Mouse (Mus musculus) cerebellum, adult 11 months (tissue): Measurements from ENCODE around the gene Skap1.
A peak's percentile ranks its signal among the peaks of the same experiment; 100 is the strongest.

Source experiments
- DNase-seq: peaks from one replicate; pipeline ENCODE4 v3.0.0; 2022

Skap1 gene

DNA sequence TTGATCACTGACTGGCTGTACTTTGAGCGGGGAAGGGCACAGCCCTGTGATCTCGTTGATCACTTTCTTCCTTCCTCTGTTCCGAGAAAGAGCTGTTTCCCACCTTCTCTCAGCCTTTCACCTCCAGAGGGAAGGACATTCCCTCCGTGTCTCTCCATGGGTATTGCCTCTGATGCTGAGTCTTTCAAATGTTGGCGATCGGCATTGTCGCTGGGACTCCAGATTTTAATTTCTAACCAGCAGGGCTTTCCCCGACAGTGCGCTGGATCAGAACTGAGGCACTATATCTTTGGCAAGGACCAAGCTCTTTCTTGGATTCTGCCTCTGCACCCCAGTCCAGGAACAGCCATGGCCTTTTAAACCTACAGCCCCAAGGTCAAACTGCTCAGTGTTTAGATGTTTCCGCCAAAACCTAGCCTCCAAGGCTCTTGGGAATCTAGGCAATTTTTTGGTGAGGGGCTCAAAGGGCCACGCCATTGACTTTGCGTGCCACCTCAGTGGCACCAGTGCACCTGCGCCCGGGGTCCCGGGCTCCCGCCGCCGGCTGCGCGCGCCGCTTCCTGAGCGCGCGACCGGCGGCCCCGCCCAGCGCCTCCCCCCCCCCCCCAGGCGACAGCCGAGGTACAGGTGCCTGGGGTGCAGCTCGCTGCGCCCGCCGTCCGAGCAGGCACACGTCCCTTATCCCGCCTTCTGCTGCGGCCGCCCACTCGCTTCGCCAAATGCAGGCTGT, at the start of gene Skap1:
TSS of gene Skap1 (plus strand) at position 608 of the 730 bp plus-strand sequence.
- no peak for DNase-seq

DNA sequence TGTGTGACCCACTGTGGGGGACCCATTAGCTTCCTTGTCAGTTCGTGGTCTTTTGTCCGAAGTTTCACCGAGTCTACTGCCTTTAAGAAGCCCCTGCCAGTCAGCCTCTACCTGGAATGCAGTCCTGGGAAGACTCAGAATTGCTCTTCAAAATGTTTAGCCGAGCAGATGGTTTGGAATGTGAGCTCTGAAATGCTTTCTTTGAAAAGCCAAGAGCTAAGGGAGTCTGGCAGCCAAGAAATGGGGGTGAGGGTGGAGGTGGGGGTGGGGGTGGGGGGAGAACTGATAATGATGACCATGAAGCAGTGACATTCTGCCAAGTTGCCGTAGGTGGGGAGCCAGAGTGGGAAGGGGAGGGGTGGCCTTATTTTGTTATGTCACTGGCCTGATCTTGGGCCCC, 43.3 kb upstream of the Skap1 start:
- DNase-seq = no peak

DNA sequence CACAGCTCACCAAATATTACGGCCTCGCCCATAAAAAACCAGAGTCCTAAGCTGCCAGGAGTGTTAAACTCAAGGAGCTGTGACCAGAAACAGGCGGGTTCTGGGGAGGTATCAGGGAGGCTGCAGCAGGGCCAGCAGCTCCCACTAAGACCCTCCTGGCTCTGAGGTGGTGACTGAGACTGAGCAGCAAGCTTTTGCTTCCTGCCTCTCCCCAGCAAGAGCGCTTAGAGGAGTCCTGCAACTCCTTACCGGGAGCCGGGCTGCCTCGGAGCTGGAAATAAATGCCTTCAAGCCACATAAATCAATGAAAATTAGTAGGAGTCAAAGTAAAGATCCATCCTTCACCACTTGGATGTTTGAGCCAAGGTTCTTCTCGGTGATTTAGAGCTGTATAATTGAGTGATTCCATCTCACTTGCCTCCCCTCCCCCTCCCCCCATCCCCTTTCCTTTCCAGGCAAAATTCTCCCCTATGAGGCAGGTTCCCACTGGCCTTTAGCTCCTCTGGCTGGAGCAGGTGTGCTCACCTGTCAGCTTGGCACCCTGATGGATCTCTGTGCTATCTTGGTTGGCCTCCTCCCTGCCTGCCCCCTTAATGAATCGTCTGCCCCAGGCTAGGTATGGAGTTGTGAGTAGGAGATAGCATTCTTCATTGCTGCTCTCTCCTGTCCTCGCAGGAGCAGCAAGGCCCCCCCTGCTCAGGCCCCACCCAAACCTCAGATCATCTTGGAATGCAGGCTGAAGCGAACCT, 42.7 kb upstream of the Skap1 start:
- DNase-seq = no peak

DNA sequence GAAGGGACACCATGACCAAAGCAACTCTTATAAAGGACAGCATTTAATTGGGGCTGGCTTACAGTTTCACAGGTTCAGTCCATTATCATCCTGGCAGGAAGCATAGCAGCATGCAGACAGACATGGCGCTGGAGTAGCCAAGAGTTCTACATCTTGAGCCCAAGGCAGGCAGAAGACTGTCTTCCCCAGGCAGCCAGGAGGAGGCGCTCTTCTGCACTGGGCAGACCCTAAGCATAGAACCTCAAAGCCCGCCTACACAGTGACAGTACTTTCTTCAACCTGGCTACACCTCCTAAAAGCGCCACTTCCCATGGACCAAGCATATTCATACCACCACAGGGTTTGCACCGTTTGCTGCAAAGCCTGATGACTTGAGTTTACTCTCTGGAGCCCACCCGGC, 39.2 kb upstream of the Skap1 start:
- no peak for DNase-seq

DNA sequence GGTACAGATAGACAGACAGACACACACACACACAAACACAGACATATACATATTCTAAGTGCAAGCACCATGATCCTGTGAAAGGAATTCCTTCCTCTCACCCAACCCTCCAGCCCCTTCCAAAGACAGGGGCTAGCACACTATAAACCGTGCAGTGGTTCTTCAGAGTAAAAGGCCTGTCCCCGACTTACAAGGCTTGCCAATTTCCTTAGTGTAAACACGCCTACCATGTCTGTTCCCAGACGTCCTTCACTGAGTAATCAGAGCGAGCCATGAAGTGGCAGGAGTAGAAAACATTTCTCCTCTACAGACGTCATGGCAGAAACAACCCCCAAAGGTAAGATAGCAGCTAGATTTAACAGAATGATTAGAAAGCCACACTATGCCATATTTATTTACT, 38.2 kb upstream of the Skap1 start:
- DNase-seq = no peak

DNA sequence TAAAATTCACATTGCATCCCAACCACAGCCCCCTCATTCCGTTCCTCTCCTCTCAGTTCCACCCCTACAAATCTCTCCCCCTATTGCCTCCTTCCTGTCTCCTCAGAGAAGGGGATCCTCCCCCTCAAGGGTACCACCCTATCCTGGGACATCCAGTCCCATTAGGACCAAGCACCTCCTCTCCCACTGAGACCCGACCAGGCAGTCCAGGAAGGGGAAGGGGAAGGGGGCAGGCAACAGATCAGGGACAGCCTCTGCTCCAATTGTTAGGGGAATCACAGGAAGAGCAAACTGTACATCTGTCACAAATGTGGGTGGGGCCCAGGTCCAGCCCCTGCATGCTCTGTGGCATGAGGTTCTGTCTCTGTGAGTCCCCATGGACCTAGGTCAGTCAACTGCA, 37.6 kb upstream of the Skap1 start:
- DNase-seq = no peak

DNA sequence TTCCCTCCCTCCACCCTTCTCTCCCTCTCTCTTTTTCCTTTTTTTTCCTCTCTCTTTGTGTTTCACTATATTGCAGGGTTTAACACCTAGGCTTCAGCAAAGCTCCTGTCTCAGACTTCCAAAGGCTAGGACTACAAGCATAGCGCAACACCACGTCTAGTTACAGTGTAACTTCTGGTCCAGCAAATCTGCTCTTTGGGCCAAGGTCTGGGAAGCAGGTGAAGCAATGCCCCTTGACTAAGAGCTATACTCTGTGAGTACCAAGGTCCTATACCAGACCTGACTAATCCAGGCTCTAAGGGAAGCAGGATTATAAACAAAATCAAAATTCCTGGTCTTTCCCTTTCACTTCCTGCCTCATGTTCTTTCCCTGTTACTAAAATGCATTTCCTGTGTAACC, 35.3 kb upstream of the Skap1 start:
- DNase-seq = no peak

DNA sequence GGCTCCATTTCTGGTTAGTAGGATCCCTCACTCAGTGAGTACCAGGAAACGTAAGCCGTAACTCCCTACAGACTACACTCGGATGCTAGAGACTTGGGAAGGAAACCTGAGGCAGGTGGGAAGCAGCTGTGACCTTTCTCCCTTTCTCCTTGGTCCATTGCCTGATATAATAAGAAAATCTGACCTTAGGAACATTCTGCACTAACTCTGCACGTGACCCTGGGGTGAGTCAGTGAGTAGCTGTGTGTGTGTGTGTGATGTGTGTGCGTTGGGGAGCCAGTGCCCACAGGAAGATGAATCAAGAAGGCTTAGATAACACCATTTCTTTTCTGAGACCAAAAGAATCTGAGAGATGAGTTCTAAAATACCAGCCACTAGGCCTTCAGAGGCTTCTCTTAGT, 34.5 kb upstream of the Skap1 start:
- no peak for DNase-seq

DNA sequence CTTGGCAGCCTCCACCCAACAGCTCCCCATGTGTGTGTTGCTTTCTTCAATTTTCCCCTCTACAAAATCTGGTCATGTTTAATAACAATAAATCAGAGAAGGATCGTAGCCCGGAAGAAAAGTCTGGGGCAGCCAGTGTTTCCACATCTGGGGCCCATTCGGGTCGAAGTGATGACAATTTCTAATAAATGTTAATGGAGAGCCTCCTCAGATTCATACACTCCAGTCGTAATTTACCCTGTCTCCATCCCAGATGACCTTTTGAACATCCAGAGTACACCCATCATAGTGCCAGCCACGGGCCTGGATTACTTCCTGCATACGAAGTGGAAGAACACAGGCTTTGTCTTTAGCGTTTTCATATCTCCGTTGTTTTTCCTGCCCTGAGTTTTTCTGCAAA, 32.5 kb upstream of the Skap1 start:
- no peak for DNase-seq

DNA sequence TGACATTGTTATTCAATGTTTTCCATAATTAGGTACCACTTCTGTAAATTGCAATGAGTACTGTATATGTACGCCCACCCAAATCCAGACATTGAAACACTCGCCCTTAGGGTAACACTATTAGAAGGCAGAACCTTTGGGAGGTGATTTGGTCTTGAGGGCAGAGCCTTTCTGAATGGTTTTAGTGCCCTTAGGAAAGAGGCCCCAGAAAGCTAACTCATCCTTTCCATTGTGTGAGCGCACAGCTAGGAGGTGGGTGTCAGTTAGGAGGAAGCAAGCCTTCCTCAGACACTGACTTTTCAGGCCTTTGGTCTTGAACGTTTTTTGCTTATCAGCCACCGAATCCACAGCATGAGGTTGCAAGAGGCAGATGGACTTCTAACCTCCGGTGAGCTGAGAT, 29.5 kb upstream of the Skap1 start:
- DNase-seq = no peak

DNA sequence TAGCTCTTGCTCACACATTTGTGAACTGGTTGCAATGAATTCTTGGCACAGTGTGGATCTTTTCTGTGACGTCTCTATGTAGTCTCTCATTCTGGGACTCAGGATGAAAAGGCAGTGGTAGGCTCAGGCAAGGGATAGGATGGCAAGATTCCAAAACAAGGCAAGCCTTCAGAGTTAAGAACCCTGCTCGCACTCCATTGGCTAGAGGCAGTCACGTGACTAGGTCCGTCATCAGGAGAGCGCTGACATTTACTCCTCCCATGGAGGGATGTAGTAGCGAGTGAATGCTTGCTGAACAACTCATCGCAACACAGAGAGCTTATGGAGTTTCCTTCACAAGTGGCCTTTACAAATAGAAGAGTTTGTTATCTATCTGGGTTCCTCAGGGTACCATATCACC, 27.9 kb upstream of the Skap1 start:
- DNase-seq = no peak

DNA sequence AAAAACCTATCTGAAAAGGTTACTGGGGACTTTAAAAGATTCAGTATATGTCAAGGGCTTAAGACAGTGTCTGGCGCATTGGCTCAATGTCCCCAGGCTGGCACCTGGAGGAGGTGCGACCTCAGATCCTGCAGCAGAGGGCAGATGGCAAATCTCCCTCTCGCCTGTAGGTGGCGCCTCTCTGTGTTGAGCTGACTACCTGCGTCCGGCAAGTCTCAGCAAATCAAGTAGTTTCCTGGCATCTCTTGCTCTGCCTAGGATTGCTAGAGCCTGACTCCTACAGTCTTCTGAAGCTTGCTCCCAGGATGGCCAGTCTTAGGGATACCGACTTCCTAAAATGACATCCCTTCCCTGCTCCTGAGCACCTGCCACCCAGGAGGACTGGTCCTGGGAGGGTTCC, 25.6 kb upstream of the Skap1 start:
- peak; percentile 12 for DNase-seq

DNA sequence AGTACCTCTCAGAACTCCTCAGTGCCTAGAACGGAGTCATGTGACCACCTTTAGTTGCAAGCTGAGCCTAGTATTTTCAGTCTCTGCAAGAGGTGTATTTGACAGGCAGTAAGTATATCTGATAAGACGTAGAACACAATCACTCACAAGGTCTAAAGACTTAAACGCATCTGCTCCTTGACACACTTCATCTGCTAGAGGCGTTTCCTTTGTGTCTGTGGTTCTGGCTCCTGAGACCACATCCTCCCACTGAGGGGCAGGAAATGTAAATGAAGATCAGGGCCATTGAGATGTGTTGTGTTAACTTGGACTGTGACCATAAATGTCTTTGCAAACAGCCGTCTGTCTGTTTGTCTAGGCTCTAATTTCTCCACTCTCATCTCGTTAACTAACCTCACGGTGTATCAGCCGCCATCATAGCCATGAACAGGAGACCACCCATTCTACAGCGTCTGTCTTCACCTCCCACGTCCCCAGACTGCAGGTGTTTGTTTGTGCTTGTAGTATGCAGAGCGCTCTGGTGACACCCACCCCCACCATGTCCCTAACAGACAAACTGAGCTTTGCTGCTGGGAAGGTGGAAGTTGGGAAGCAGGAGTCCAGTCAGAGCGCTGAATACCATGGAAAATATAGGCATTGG, 22.7 kb upstream of the Skap1 start:
- DNase-seq = no peak

DNA sequence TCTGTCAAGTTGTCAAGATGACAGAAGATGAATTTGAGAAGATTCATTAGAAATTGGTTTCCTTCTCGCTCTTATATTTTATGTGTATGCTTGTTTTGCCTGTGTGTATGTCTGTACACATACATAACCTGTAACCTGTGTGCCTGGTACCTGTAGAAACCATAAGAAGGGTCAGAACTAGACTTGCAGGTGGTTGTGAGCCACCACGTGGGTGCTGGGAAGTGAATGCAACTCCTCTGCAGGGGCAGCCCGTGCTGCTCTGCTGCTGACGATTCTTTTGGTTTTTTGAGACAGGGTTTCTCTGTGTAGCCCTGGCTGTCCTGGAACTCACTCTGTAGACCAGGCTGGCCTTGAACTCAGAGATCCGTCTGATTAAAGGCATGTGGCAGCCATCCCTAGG, 21.9 kb upstream of the Skap1 start:
- DNase-seq = no peak

DNA sequence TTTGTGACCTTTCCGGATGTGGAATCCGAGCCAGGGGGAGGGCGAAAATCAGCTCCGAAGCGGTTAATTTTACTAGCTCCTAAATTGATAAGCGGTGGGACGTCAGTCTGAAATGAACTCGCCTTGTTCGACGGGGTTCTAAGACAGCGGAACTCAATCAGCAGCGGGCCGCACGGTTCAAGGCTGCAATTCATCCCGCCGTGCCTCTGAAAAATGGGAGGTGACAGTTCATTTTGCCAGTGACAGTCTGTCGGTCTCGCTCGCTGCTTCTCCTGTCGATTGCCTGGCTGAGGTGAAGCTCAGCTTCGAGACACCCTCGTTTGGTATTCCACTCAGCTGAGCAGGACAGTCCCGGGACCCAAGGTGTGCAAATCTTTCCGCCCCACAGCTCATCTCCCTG, 16.5 kb upstream of the Skap1 start:
- DNase-seq = no peak

DNA sequence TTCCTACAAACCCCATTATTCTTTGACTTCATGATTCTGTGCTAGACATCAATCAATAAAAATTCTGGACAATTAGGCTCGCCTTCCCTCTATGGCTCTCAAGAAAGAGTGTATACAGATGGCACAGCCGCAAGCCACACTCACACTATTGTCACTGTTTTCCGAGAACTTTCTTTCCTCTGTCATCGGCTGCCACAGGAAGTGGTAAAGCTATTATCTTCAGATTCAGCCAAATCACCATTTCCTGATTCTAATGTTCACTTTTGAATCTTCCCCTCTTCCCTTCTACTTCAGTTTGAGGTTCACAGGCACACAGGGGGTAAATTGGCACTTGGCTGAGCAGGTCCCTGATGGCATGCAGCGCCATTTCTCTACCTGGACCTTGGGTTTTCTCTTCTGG, 9.3 kb upstream of the Skap1 start:
- no peak for DNase-seq

DNA sequence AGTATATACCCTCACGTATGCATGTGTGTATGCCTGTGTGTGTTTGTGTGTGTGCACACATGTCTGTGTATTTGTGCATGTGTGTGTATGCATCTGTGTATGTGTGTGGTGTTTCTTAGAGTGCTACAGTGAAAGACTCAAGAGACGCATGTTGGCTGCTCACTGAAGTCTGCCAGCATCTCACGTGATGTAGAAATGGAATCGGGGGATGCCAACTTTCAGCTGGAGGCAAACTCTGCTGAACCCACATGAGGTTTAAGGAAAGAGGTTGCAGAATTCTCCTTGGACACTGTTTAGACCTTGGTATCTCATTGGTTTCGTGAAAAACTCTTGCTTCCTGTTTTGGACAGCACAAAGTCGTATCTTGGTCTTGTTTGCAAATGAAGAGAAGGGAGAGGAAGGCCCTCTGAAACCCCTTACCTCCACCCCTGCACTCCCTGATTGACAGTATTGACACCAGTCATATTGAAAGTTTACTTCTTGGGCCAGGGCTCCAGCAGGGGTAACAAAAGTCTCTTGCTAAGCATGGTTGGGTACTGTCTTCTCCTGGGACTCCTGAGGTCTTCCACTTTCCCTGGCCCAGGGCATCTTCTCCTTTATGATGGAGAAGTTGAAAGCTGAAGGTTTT, 8.6 kb upstream of the Skap1 start:
- no peak for DNase-seq

DNA sequence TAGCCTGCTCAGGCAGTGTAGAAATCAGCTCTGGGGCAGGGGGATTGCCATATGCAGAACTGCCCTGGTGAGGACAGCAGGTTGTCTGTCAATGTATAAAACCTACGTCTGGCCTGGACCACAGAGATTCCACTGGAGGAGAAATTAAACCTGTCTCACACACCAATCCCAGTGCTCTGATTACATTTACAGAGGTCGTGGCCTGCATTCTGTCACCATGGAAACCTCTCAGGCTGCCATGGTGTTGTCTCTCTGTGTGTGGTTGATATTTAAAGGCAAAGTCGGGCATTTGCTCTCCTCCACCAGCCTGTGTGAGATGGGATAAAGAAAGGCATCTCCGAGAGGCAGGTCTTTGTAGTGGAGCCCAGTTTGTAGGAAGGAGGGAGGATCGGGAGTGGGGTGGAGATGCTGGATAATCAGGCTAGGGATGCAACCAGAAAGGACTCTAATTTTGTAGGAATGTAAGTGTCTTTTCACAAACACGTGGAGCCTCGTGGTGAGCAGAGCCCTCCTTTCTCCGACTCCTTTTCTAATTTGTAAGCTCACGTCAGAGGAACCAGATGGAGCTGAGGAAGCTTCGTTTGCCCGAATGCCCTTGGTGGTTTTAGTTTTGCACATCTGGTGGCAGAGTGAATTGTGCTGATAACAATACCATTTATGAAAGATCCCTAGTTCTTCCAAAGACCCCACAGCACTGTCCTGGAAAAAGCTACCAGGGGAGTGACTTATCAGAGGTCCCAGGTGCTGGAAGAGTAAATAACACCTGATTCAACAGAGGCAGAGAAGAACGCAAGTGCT, 7.7 kb upstream of the Skap1 start:
- no peak for DNase-seq

DNA sequence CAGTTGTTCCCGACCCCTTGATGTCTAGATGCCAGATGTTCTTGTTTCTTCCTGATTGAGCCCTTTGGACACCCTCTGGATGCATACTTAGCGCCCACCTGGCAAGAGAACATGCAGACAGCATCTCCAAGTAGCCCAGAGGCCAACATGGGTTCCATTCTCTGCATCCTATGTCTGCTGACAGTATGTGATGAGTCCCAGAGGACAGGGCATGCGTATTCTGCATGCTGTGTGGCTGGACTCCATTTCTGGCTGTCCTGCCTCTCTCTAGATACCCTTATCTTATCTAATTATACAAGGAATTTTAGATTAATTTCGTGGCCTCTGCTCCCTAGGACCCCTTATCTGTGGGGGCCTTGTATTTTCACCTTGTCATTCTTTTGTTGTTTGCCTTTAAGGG, 2.6 kb upstream of the Skap1 start:
- no peak for DNase-seq

DNA sequence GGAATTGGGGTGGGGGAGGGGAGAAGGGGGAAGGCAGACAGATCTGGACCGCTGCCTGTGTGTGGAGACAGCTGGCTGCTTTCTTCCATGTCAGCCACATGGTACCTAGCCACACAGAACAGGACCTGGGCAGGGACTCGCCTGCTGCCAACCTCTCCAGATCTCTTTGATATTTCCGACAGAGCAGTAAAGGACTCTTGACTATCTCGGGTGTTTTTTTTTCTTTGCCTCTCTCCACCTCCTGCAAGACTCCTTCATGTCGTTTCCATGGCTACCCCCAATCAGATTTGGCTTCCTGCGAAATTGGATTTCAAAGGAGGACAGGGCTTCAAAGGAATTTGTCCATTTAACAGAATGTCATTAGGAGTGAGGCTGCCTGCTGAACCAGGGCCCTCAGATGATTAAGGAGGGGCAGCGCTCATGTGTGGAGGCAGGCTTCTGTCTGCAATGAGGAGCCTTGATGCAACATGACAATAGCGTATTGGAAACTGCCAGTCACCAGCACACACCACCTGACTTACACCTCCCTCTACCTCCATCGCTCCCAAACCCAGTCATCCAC, 2.1 kb upstream of the Skap1 start:
- no peak for DNase-seq

DNA sequence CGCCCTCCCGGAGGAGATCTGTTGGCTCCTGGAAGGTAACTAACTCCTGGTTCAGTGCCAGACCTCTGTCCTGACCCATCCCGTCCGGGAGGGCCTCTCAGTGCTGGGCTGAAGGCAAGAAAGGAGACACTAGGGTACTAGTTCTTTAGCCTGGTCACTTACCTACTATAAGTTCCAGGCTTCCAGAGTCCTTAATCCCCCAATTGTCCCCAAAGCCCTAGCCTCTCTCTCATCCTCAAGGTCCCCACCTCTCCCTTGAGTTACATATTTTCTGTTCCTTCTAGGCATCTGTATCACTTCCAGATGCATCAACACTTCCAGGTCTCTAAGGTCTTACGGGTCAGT, 295 bp downstream of the Skap1 start:
- DNase-seq = no peak

DNA sequence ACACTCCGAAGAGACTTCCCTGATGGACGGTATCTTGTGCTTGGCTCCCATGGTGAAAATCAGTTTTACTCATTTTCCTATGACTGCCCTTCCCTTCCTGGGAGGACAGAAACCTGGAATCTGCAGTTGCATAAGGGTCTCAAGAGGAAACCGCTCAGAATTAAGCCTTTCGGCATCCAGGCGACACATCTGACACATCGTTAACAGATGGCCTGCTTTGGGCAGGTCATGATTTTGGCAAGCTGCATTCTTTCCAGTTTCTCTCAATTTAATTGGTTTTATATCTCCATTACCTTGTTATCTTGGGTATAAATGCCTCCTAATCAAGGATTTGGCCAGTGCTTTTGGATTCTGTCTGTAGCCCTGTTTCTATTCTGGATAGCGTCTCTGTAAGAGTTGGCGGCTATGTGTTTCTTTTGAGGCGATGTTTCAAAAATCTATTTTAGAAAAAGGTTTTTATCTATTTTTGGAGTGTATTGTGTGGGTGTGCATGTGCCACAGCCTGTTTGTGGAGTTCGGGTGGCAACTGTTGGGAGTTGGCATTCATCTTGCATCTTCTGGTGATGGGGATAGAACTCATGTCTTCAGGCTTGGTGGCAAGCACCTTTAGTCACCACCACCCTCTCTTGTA, 1.1 kb downstream of the Skap1 start:
- DNase-seq = no peak
